Mouse (Mus musculus): ENCODE data around the gene Exoc7. TPM values are rescaled to one million over a fixed set of nuclear protein-coding genes. Genes with fewer than 3 reads are reported as not detected.
A peak's percentile ranks its signal among the peaks of the same experiment; 100 is the strongest.
"Not testable (repeated sequence)": the region's sequence is repeated elsewhere in the genome, so short reads cannot be mapped to it uniquely, and the experiment has no call there.

Gene Exoc7
- polyA plus RNA-seq, 2 experiments = 57.7 to 72.0 TPM

GRCm38 (mm10) chr11:116281671-116282070, 25.4 kb downstream of the Exoc7 start:
- no peak for DNase-seq (ENCODE audit: low spot score)
- H3K27me3 ChIP-seq (ENCODE audit: control insufficient read depth, insufficient read depth, low read length) = peaks cover 55% of the 10 kb centered on the region
- H3K36me3 ChIP-seq (ENCODE audit: control insufficient read depth, insufficient read depth, low read length) = no peaks in the 10 kb centered on the region
- peak overlapping the region; percentile 46 for H3K9ac ChIP-seq (ENCODE audit: low read depth, low read length, severe bottlenecking)
- no peak overlapping the region for H3K27ac ChIP-seq (replicated peaks; ENCODE audit: low read depth, low read length)
- peak overlapping the region; percentile 32 for H3K4me3 ChIP-seq (replicated peaks; ENCODE audit: low read length)
- whole genome bisulfite sequencing = 2% methylated on average over 18 of the region's 18 CpGs
- TF ChIP-seq POLR2A (IDR thresholded peaks at IDR 0.05; ENCODE audit: borderline replicate concordance, extremely low read depth, insufficient read depth, insufficient read length) = no peak
- peak overlapping the region; percentile 58 for H3K4me2 ChIP-seq (replicated peaks; ENCODE audit: low read depth, low read length, severe bottlenecking)
- no peaks in the 10 kb centered on the region for H3K9me3 ChIP-seq (ENCODE audit: control insufficient read depth, low read length)
- peaks cover 7% of the 10 kb centered on the region for H3K4me1 ChIP-seq (ENCODE audit: control insufficient read depth, insufficient read depth, low read length)
- ATAC-seq (ENCODE audit: low FRiP score, low read depth) = no peak

GRCm38 (mm10) chr11:116280751-116281663, 26.0 kb downstream of the Exoc7 start, which contains the start of gene Galr2:
Gene Galr2, plus strand, starts transcription at chr11:116280939.
- H3K9ac ChIP-seq (ENCODE audit: low read depth, low read length, severe bottlenecking) = peak within 1 kb of the TSS; percentile 46
- peak within 1 kb of the TSS; percentile 32 for H3K4me3 ChIP-seq (replicated peaks; ENCODE audit: low read length)
- peaks cover 7% of the 10 kb centered on the region for H3K4me1 ChIP-seq (ENCODE audit: control insufficient read depth, insufficient read depth, low read length)
- DNase-seq (ENCODE audit: low spot score) (no peak), ATAC-seq (ENCODE audit: low FRiP score, low read depth) (no peak)
- peak within 1 kb of the TSS; percentile 58 for H3K4me2 ChIP-seq (replicated peaks; ENCODE audit: low read depth, low read length, severe bottlenecking)
- TF ChIP-seq POLR2A (IDR thresholded peaks at IDR 0.05; ENCODE audit: borderline replicate concordance, extremely low read depth, insufficient read depth, insufficient read length) = no peak
- H3K36me3 ChIP-seq (ENCODE audit: control insufficient read depth, insufficient read depth, low read length) = no peaks in the 10 kb centered on the region
- no peak within 1 kb of the TSS for H3K27ac ChIP-seq (replicated peaks; ENCODE audit: low read depth, low read length)
- H3K9me3 ChIP-seq (ENCODE audit: control insufficient read depth, low read length) = no peaks in the 10 kb centered on the region
- H3K27me3 ChIP-seq (ENCODE audit: control insufficient read depth, insufficient read depth, low read length) = peaks cover 55% of the 10 kb centered on the region
- WGBS = 9% methylated on average over 45 of the region's 48 CpGs

- DNase-seq (ENCODE audit: low spot score); ATAC-seq (ENCODE audit: low FRiP score, low read depth); H3K36me3 ChIP-seq (ENCODE audit: control insufficient read depth, insufficient read depth, low read length); H3K9me3 ChIP-seq (ENCODE audit: control insufficient read depth, low read length); H3K4me3 ChIP-seq (replicated peaks; ENCODE audit: low read length); H3K9ac ChIP-seq (ENCODE audit: low read depth, low read length, severe bottlenecking); H3K4me2 ChIP-seq (replicated peaks; ENCODE audit: low read depth, low read length, severe bottlenecking); H3K27ac ChIP-seq (replicated peaks; ENCODE audit: low read depth, low read length): not testable (repeated sequence)
- Histone ChIP-seq H3K4me1 (ENCODE audit: control insufficient read depth, insufficient read depth, low read length) (peaks cover 15% of the 10 kb centered on the region), H3K27me3 (ENCODE audit: control insufficient read depth, insufficient read depth, low read length) (peaks cover 25% of the 10 kb centered on the region)
- WGBS = 88% methylated on average over 1 of the region's 1 CpGs
Measured at GRCm38 (mm10) chr11:116277184-116277583, 29.8 kb downstream of the Exoc7 start.

- peak; percentile 87; the same call in 1 of the 2 replicates for TF ChIP-seq POLR2A (IDR thresholded peaks at IDR 0.05; ENCODE audit: borderline replicate concordance, extremely low read depth, insufficient read depth, insufficient read length)
- Histone ChIP-seq H3K4me2 (replicated peaks; ENCODE audit: low read depth, low read length, severe bottlenecking) (peak within 1 kb of the TSS; percentile 56), H3K4me1 (ENCODE audit: control insufficient read depth, insufficient read depth, low read length) (peaks cover 8% of the 10 kb centered on the region), H3K9me3 (ENCODE audit: control insufficient read depth, low read length) (no peaks in the 10 kb centered on the region), H3K9ac (ENCODE audit: low read depth, low read length, severe bottlenecking) (peak within 1 kb of the TSS; percentile 91), H3K4me3 (replicated peaks; ENCODE audit: low read length) (peak within 1 kb of the TSS; percentile 96), H3K36me3 (ENCODE audit: control insufficient read depth, insufficient read depth, low read length) (peaks cover 30% of the 10 kb centered on the region), H3K27ac (replicated peaks; ENCODE audit: low read depth, low read length) (peak within 1 kb of the TSS; percentile 85), H3K27me3 (ENCODE audit: control insufficient read depth, insufficient read depth, low read length) (no peaks in the 10 kb centered on the region)
- peak; percentile 97 for ATAC-seq (ENCODE audit: low FRiP score, low read depth)
- peak; percentile 96 for DNase-seq (ENCODE audit: low spot score)
- 2% methylated on average over 28 of the region's 32 CpGs for WGBS
Measured at GRCm38 (mm10) chr11:116274045-116274666, 32.9 kb downstream of the Exoc7 start, which contains the start of gene Srp68. Gene Srp68, minus strand, starts transcription at chr11:116274217.

- WGBS = 1% methylated on average over 29 of the region's 39 CpGs
- ATAC-seq (ENCODE audit: low FRiP score, low read depth) = peak; percentile 45
- peaks cover 8% of the 10 kb centered on the region for H3K4me1 ChIP-seq (ENCODE audit: control insufficient read depth, insufficient read depth, low read length)
- peaks cover 36% of the 10 kb centered on the region for H3K36me3 ChIP-seq (ENCODE audit: control insufficient read depth, insufficient read depth, low read length)
- peak overlapping the region; percentile 68 for H3K27ac ChIP-seq (replicated peaks; ENCODE audit: low read depth, low read length)
- H3K9me3 ChIP-seq (ENCODE audit: control insufficient read depth, low read length) = no peaks in the 10 kb centered on the region
- TF ChIP-seq POLR2A (IDR thresholded peaks at IDR 0.05; ENCODE audit: borderline replicate concordance, extremely low read depth, insufficient read depth, insufficient read length) = no peak
- no peak for DNase-seq (ENCODE audit: low spot score)
- no peaks in the 10 kb centered on the region for H3K27me3 ChIP-seq (ENCODE audit: control insufficient read depth, insufficient read depth, low read length)
- H3K4me3 ChIP-seq (replicated peaks; ENCODE audit: low read length) = peak overlapping the region; percentile 96
- peak overlapping the region; percentile 91 for H3K9ac ChIP-seq (ENCODE audit: low read depth, low read length, severe bottlenecking)
- H3K4me2 ChIP-seq (replicated peaks; ENCODE audit: low read depth, low read length, severe bottlenecking) = peak overlapping the region; percentile 56
Measured at GRCm38 (mm10) chr11:116273469-116274044, 33.5 kb downstream of the Exoc7 start.

All from limb, embryonic 14.5 days (tissue).